Mouse (Mus musculus): ENCODE data around the gene Ngf.

- no peak for TF ChIP-seq CHD2 (IDR thresholded peaks at IDR 0.05; ENCODE audit: low read depth, low read length)
- TF ChIP-seq ZC3H11A (IDR thresholded peaks at IDR 0.05; ENCODE audit: borderline replicate concordance, low read depth, low read length), result no peak
- TF ChIP-seq MAFK (IDR thresholded peaks at IDR 0.05; ENCODE audit: insufficient read depth, low read depth, low read length), result no peak
- TF ChIP-seq ZNF384 (IDR thresholded peaks at IDR 0.05; ENCODE audit: low read depth, low read length), result no peak
Observed at GRCm38 (mm10) chr3:102547536-102547935, 77.8 kb downstream of the Ngf start.

Data from ES-E14 (cell line).